Mouse (Mus musculus): ENCODE results near the gene Ctnna2.

The Ctnna2 gene

GRCm38 (mm10) chr6:77424826-77425225 lies 554.7 kb downstream of the Ctnna2 start:
- no peak for DNase-seq (ENCODE audit: low spot score)

GRCm38 (mm10) chr6:77421564-77422139 lies 557.8 kb downstream of the Ctnna2 start:
- DNase-seq (ENCODE audit: low spot score), result no peak

- DNase-seq (ENCODE audit: low spot score), result no peak
Observed at GRCm38 (mm10) chr6:77416999-77417398, 562.5 kb downstream of the Ctnna2 start.

GRCm38 (mm10) chr6:77413530-77413929 lies 566.0 kb downstream of the Ctnna2 start:
- no peak for DNase-seq (ENCODE audit: low spot score)

GRCm38 (mm10) chr6:77408481-77408880 lies 571.0 kb downstream of the Ctnna2 start:
- no peak for DNase-seq (ENCODE audit: low spot score)

- no peak for DNase-seq (ENCODE audit: low spot score)
Observed at GRCm38 (mm10) chr6:77400751-77401150, 578.7 kb downstream of the Ctnna2 start.

- no peak for DNase-seq (ENCODE audit: low spot score)
Observed at GRCm38 (mm10) chr6:77391663-77392062, 587.8 kb downstream of the Ctnna2 start.

- DNase-seq (ENCODE audit: low spot score), result no peak
Observed at GRCm38 (mm10) chr6:77381309-77381708, 598.2 kb downstream of the Ctnna2 start.

GRCm38 (mm10) chr6:77373132-77373531 lies 606.4 kb downstream of the Ctnna2 start:
- no peak for DNase-seq (ENCODE audit: low spot score)

- DNase-seq (ENCODE audit: low spot score), result no peak
Observed at GRCm38 (mm10) chr6:77371147-77371546, 608.4 kb downstream of the Ctnna2 start.

GRCm38 (mm10) chr6:77358471-77358837 lies 621.0 kb downstream of the Ctnna2 start:
- no peak for DNase-seq (ENCODE audit: low spot score)

GRCm38 (mm10) chr6:77357748-77358470 lies 621.6 kb downstream of the Ctnna2 start:
- peak; percentile 42 for DNase-seq (ENCODE audit: low spot score)

- no peak for DNase-seq (ENCODE audit: low spot score)
Observed at GRCm38 (mm10) chr6:77354826-77355225, 624.7 kb downstream of the Ctnna2 start.

GRCm38 (mm10) chr6:77343781-77344180 lies 635.7 kb downstream of the Ctnna2 start:
- DNase-seq (ENCODE audit: low spot score), result no peak

- no peak for DNase-seq (ENCODE audit: low spot score)
Observed at GRCm38 (mm10) chr6:77335537-77335936, 644.0 kb downstream of the Ctnna2 start.

GRCm38 (mm10) chr6:77324748-77325147 lies 654.8 kb downstream of the Ctnna2 start:
- no peak for DNase-seq (ENCODE audit: low spot score)

GRCm38 (mm10) chr6:77324327-77324726 lies 655.2 kb downstream of the Ctnna2 start:
- DNase-seq (ENCODE audit: low spot score), result no peak

- DNase-seq (ENCODE audit: low spot score), result no peak
Observed at GRCm38 (mm10) chr6:77306796-77307195, 672.7 kb downstream of the Ctnna2 start.

- no peak for DNase-seq (ENCODE audit: low spot score)
Observed at GRCm38 (mm10) chr6:77301305-77301704, 678.2 kb downstream of the Ctnna2 start.

GRCm38 (mm10) chr6:77291415-77291814 lies 688.1 kb downstream of the Ctnna2 start:
- no peak for DNase-seq (ENCODE audit: low spot score)

- DNase-seq (ENCODE audit: low spot score), result no peak
Observed at GRCm38 (mm10) chr6:77288402-77288801, 691.1 kb downstream of the Ctnna2 start.

GRCm38 (mm10) chr6:77286317-77286716 lies 693.2 kb downstream of the Ctnna2 start:
- DNase-seq (ENCODE audit: low spot score), result no peak

- no peak for DNase-seq (ENCODE audit: low spot score)
Observed at GRCm38 (mm10) chr6:77278794-77279193, 700.7 kb downstream of the Ctnna2 start.

GRCm38 (mm10) chr6:77265163-77265562 lies 714.3 kb downstream of the Ctnna2 start:
- no peak for DNase-seq (ENCODE audit: low spot score)

All from layer of hippocampus, adult 9-10 months (tissue).